Mouse (Mus musculus) limb, embryonic 11.5 days (tissue): Measurements from ENCODE around the gene Wdsub1. TPM values are rescaled to one million over a fixed set of nuclear protein-coding genes. Genes with fewer than 3 reads are reported as not detected.

Experiments used
- ATAC-seq: fragments of 200-750 bp; cut with Nextera tagmentation; 2 replicates; pipeline ENCODE4 v1.8.0; 2017; ENCODE audit warnings: low read depth; ENCODE audit not compliant: insufficient number of reproducible peaks, low FRiP score, low TSS enrichment
- DNase-seq: peaks from one replicate; pipeline ENCODE4 v3.0.0-alpha.2; 2015; ENCODE audit warnings: low spot score
- H3K27ac ChIP-seq: fragments of 300-500 bp; sonication (generic); replicated peaks from 2 replicates; pipeline ENCODE4 v1.5.1; 2014; ENCODE audit warnings: low read depth, mild to moderate bottlenecking, low read length
- H3K27me3 ChIP-seq: fragments of 300-500 bp; sonication (generic); 2 replicates; pipeline ENCODE4 v1.6.1; 2014; ENCODE audit warnings: mild to moderate bottlenecking, low read length, mixed read lengths; ENCODE audit not compliant: control insufficient read depth, insufficient read depth
- H3K36me3 ChIP-seq: fragments of 300-500 bp; sonication (generic); 2 replicates; pipeline ENCODE4 v1.6.1; 2014; ENCODE audit warnings: mild to moderate bottlenecking, low read length, moderate library complexity, mixed read lengths; ENCODE audit not compliant: control insufficient read depth, insufficient read depth
- H3K4me1 ChIP-seq: fragments of 300-500 bp; sonication (generic); 2 replicates; pipeline ENCODE4 v1.6.1; 2014; ENCODE audit warnings: low read length, mixed read lengths; ENCODE audit not compliant: control insufficient read depth, insufficient read depth
- H3K4me2 ChIP-seq: fragments of 300-500 bp; sonication (generic); 2 replicates; pipeline ENCODE4 v1.6.1; 2014; ENCODE audit warnings: low read depth, mild to moderate bottlenecking, moderate library complexity; ENCODE audit not compliant: severe bottlenecking
- H3K4me3 ChIP-seq: fragments of 300-500 bp; sonication (generic); 2 replicates; pipeline ENCODE4 v1.5.1; 2014; ENCODE audit warnings: low read depth, low read length
- H3K9ac ChIP-seq: fragments of 300-500 bp; sonication (generic); 2 replicates; pipeline ENCODE4 v1.6.1; 2014; ENCODE audit warnings: mild to moderate bottlenecking, low read length
- H3K9me3 ChIP-seq: fragments of 300-500 bp; sonication (generic); 2 replicates; pipeline ENCODE4 v1.6.1; 2016; ENCODE audit warnings: low read length; ENCODE audit not compliant: control insufficient read depth
- WGBS: fragments of 180-500 bp; shearing (Covaris S2); extraction: QIAGEN DNeasy Blood & Tissue Kit; methylation state at CpG from one replicate; pipeline ENCODE4 v1.1.7; 2014; 5-methylcytosine and 5-hydroxymethylcytosine counted together
- polyA plus RNA-seq: library from polyadenylated mRNA; unstranded; fragments of >200 nt; fragmentation: Nextera tagmentation; extraction: Ambion mirVana; gene quantifications from 2 replicates; pipeline ENCODE4 v1.2.1, GENCODE M21; 2014

Gene Wdsub1
- polyA plus RNA-seq, 1 experiment from 2014 or later, result 33.5 TPM

GRCm38 (mm10) chr2:59828103-59828655, 54.2 kb downstream of the Wdsub1 start:
- H3K27ac ChIP-seq, result no peak overlapping the region; the same call in 1 of the 2 replicates

DNA sequence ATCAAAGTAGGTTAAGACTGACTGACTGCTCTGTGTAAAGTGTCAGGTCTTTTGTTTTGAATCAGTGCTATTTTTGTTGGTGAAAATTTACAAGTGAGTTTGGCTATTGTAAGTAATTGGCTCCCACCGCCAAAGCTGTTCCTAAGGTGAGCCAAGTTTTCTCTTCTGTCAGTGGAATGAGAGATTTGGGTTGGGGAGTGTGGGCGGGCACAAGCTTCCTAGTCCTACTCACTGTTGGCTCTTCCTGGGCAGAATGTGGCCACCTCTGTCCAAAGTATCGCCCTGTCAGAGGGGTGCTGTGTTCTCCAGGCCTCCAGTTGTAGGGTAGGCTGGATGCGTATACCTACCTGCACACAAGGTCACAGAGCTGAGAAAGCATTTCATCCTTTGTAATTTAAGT, 57.0 kb downstream of the Wdsub1 start:
- Histone ChIP-seq H3K9ac (no peak overlapping the region), H3K4me3 (no peak overlapping the region), H3K27me3 (no peaks in the 10 kb centered on the region), H3K4me2 (no peak overlapping the region), H3K9me3 (no peaks in the 10 kb centered on the region), H3K4me1 (peaks cover 31% of the 10 kb centered on the region), H3K36me3 (peaks cover 4% of the 10 kb centered on the region; the same call in 1 of the 2 replicates), H3K27ac (no peak overlapping the region)
- no peak for DNase-seq
- no peak for ATAC-seq
- WGBS, result 96% methylated on average over 4 of the region's 4 CpGs

More at GRCm38 (mm10) chr2:59828103-59828655, 54.2 kb downstream of the Wdsub1 start:
- DNase-seq, result no peak
- H3K4me2 ChIP-seq, result no peak overlapping the region
- H3K36me3 ChIP-seq, result peaks cover 4% of the 10 kb centered on the region; the same call in 1 of the 2 replicates
- no peak overlapping the region for H3K4me3 ChIP-seq
- WGBS, result 79% methylated on average over 11 of the region's 11 CpGs
- no peak for ATAC-seq
- no peak overlapping the region for H3K9ac ChIP-seq
- H3K4me1 ChIP-seq, result peaks cover 32% of the 10 kb centered on the region
- no peaks in the 10 kb centered on the region for H3K27me3 ChIP-seq
- no peaks in the 10 kb centered on the region for H3K9me3 ChIP-seq

- ATAC-seq (no peak), DNase-seq (no peak)
- Histone ChIP-seq H3K4me2 (no peak overlapping the region), H3K36me3 (peaks cover 4% of the 10 kb centered on the region; the same call in 1 of the 2 replicates), H3K27ac (no peak overlapping the region), H3K9ac (no peak overlapping the region), H3K4me1 (peaks cover 20% of the 10 kb centered on the region), H3K9me3 (no peaks in the 10 kb centered on the region), H3K27me3 (no peaks in the 10 kb centered on the region), H3K4me3 (no peak overlapping the region)
- WGBS, result 84% methylated on average over 8 of the region's 8 CpGs
Measured at GRCm38 (mm10) chr2:59824289-59824688, 58.1 kb downstream of the Wdsub1 start.

- no peak overlapping the region for H3K4me2 ChIP-seq
- H3K9ac ChIP-seq, result no peak overlapping the region
- WGBS, result 95% methylated on average over 2 of the region's 2 CpGs
- H3K27ac ChIP-seq, result no peak overlapping the region
- H3K4me1 ChIP-seq, result no peaks in the 10 kb centered on the region
- ATAC-seq (no peak), DNase-seq (no peak)
- peaks cover 11% of the 10 kb centered on the region for H3K36me3 ChIP-seq
- H3K27me3 ChIP-seq, result no peaks in the 10 kb centered on the region
- H3K9me3 ChIP-seq, result no peaks in the 10 kb centered on the region
- H3K4me3 ChIP-seq, result no peak overlapping the region
Measured at GRCm38 (mm10) chr2:59821044-59821443, 61.3 kb downstream of the Wdsub1 start.

- no peak overlapping the region for H3K4me3 ChIP-seq
- DNase-seq (no peak), ATAC-seq (no peak)
- H3K27ac ChIP-seq, result no peak overlapping the region
- no peaks in the 10 kb centered on the region for H3K4me1 ChIP-seq
- H3K9me3 ChIP-seq, result no peaks in the 10 kb centered on the region
- H3K27me3 ChIP-seq, result no peaks in the 10 kb centered on the region
- H3K4me2 ChIP-seq, result no peak overlapping the region
- H3K9ac ChIP-seq, result no peak overlapping the region
- 64% methylated on average over 15 of the region's 15 CpGs for WGBS
- peaks cover 11% of the 10 kb centered on the region for H3K36me3 ChIP-seq
Measured at GRCm38 (mm10) chr2:59820088-59820487, 62.3 kb downstream of the Wdsub1 start.

GRCm38 (mm10) chr2:59819415-59819814, 63.0 kb downstream of the Wdsub1 start:
- no peak overlapping the region for H3K27ac ChIP-seq
- H3K4me1 ChIP-seq, result no peaks in the 10 kb centered on the region
- no peak overlapping the region for H3K4me3 ChIP-seq
- H3K9me3 ChIP-seq, result no peaks in the 10 kb centered on the region
- ATAC-seq (no peak), DNase-seq (no peak)
- WGBS, result 80% methylated on average over 6 of the region's 6 CpGs
- no peaks in the 10 kb centered on the region for H3K27me3 ChIP-seq
- no peak overlapping the region for H3K9ac ChIP-seq
- peaks cover 13% of the 10 kb centered on the region for H3K36me3 ChIP-seq
- H3K4me2 ChIP-seq, result no peak overlapping the region

GRCm38 (mm10) chr2:59818663-59819062, 63.7 kb downstream of the Wdsub1 start:
- no peaks in the 10 kb centered on the region for H3K4me1 ChIP-seq
- no peak overlapping the region for H3K4me3 ChIP-seq
- 95% methylated on average over 15 of the region's 15 CpGs for WGBS
- H3K4me2 ChIP-seq, result no peak overlapping the region
- H3K9ac ChIP-seq, result no peak overlapping the region
- no peak for DNase-seq
- ATAC-seq, result no peak
- no peaks in the 10 kb centered on the region for H3K27me3 ChIP-seq
- no peak overlapping the region for H3K27ac ChIP-seq
- H3K9me3 ChIP-seq, result no peaks in the 10 kb centered on the region
- H3K36me3 ChIP-seq, result peaks cover 13% of the 10 kb centered on the region

- Histone ChIP-seq H3K9ac (no peak overlapping the region), H3K4me2 (no peak overlapping the region), H3K9me3 (no peaks in the 10 kb centered on the region), H3K27ac (no peak overlapping the region), H3K27me3 (no peaks in the 10 kb centered on the region), H3K36me3 (peaks cover 18% of the 10 kb centered on the region), H3K4me3 (no peak overlapping the region), H3K4me1 (no peaks in the 10 kb centered on the region)
- WGBS, result 89% methylated on average over 8 of the region's 8 CpGs
- no peak for ATAC-seq
- no peak for DNase-seq
Measured at GRCm38 (mm10) chr2:59814997-59815396, 67.4 kb downstream of the Wdsub1 start.

GRCm38 (mm10) chr2:59813457-59813856, 68.9 kb downstream of the Wdsub1 start:
- H3K36me3 ChIP-seq, result peaks cover 12% of the 10 kb centered on the region
- no peak overlapping the region for H3K4me2 ChIP-seq
- no peak for DNase-seq
- H3K27ac ChIP-seq, result no peak overlapping the region
- H3K4me1 ChIP-seq, result no peaks in the 10 kb centered on the region
- ATAC-seq, result no peak
- 92% methylated on average over 13 of the region's 13 CpGs for WGBS
- no peaks in the 10 kb centered on the region for H3K27me3 ChIP-seq
- no peaks in the 10 kb centered on the region for H3K9me3 ChIP-seq
- H3K9ac ChIP-seq, result no peak overlapping the region
- no peak overlapping the region for H3K4me3 ChIP-seq
